Mouse (Mus musculus): ENCODE measurements around the gene Casz1.

The Casz1 gene

DNA sequence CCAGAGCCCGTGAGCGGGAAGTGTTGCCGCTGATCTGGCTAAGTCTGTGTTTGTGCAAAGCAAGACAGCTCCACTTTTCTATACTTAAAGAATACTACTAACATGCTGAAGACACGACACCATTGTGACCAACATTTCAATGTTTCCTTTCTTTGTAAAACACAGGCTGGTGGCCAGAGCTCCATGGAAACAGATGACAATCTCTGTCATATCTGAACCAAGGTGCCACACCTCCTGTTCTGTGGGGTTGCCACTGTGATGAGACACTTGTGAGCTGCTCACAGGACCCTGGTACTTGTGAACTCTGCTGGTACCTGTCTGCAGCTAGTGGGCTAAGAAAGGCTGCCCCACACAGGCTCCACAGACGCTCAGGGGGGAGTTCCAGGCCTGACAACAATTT is 164.6 kb downstream of the Casz1 start:
- no peak for DNase-seq (ENCODE audit: low read depth, low spot score)

DNA sequence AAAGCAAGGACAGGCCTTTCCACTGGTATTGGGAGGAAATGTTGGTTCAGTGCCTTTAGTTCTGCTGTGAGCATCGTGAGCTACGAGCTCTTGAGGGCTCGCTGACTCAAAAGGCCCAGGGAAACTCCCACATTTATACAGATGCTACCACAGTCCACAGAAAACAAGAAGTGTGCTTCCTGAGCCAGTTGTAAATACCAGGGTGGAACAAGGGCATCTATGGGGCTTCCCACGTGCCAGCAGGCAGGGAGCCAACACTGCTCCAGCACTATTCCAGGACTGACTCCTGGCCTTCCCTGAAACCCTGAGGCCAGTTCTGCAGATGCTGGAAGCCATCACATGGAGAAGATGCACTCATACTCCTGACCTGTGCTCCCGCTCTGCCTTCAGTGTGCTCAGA is 165.4 kb downstream of the Casz1 start:
- DNase-seq (ENCODE audit: low read depth, low spot score): no peak

DNA sequence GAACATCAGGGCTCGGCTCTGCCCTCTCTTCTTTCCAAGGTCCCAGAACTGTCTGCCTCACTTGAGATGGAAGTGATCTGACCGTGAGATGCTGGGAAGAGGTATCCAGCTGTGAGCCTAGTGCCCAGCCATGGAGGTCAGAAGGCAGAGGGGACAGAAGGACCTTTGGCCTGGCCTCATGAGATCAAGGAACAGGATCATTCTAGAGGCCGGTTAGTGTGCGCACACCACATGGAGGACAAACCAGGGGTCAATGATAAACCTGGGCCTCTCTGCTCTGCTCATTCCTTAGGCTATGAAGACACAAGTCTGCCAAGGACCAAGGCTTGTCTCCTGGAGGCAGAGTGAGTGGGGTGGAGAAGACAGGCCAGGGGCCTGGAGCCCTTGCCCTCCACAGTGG is 166.5 kb downstream of the Casz1 start:
- no peak for DNase-seq (ENCODE audit: low read depth, low spot score)

DNA sequence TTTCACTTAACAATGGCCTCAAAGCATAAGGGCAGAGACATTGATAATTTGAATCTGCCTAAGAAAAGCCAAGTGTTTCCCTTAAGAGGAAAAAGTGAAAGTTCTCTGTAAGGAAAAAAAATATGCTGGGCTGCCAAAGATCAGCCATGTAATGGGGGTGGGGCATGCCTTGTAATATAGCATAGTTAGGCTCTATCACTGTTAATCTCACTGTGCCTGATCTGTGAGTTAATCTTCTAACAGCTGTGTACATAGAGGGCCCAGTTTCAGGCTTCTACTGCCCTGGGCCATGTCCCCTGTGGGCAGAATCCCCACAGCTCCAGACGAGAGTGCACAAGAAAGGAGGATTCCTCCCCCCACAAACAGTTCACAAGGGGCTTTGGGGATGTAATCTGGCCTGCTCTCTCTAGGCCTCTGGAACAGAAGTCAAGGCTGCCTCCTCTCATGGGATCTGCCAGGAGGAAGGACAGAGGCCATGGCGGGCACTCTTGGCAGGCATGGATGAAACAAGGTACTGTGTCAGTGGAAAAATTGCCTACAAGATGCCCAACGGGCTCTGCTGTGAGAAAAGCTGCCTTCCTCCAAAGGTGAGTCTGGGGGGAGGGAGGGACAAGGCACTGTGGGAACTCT is 167.5 kb downstream of the Casz1 start:
- no peak for DNase-seq (ENCODE audit: low read depth, low spot score)

DNA sequence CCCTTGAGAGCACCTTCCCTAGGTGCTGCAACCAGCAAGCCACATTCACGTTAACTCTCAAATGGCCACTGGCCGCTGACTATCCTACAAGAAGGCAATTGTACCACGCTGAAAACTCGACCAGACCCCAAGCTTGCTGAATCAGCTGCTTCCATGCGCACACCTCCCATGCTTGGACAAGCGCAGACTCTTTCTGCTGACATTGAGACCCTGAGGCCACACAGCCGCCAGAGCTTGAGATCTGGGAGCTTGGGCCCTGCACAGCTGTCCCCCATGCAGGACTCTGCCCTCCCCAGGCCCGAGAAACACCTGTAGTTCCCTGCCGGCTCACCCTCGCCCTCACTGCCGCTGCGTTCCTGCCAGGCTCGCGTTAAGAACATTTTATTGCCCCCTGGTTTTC is 168.5 kb downstream of the Casz1 start:
- DNase-seq (ENCODE audit: low read depth, low spot score): no peak

DNA sequence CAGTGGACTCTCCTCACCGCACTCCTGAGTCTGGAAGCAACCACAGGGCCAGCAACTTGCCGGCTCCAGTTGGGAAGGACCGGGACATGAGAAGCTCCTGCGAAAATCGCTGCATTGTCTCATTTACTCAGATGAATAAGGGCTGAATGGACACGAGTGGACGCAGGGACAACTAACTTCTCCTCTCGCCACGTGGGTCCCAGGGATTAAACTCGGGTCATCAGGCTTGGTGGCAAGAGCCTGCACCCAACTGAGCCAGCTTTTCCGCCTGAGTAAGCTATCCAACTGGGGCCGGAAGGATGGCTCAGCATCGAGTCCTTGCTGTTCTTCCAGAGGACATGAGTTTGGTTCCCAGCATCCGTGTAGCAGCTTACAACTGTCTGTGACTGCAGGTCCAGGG is 169.2 kb downstream of the Casz1 start:
- no peak for DNase-seq (ENCODE audit: low read depth, low spot score)

DNA sequence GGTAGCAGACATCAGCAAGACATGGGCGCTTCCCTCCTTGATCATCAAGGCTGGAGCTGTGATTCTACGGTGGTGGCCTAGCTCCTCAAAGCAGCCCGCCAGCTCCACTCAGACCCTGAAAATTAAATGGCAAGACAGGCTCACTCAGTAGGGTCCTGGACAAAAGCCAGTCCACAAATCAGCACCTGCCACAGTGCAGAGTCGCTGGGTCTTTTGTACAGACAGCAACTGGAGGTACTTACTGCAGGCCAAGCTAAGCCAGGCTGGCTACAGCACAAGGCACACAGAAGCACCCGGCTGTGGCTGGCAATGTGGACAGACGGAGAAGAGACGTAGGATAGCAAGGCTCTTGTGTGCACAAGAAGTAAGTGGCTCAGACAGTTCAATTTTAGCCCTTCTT is 170.6 kb downstream of the Casz1 start:
- no peak for DNase-seq (ENCODE audit: low read depth, low spot score)

DNA sequence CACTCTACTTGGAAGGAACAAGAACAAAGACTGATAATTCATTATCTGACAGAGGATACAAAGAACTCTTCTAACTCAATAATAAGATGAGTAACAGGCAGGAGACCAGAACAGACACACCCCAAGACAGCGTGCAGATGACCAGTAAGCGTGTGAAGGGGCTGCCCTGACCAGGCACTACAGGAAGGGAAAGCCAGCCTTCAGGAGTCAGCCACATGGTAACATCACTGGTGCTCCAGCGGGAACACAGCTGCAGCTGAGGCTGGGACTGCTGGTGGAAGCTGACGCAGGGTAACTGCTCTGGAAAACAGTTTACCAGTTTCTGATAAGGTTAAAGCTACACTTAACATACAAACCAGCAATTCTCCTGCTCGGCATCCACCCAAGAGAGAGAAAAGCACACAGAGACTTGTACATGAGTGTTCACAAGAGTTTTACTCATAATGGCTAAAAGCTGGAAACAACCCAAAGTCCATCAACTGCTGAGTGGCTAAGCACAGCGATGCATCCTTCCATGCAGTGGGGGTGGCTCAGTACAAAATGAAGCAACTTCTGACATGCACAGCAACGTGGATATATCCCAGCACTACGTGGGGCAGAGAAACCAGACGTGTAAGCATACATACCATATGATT is 174.1 kb downstream of the Casz1 start:
- no peak for DNase-seq (ENCODE audit: low read depth, low spot score)

DNA sequence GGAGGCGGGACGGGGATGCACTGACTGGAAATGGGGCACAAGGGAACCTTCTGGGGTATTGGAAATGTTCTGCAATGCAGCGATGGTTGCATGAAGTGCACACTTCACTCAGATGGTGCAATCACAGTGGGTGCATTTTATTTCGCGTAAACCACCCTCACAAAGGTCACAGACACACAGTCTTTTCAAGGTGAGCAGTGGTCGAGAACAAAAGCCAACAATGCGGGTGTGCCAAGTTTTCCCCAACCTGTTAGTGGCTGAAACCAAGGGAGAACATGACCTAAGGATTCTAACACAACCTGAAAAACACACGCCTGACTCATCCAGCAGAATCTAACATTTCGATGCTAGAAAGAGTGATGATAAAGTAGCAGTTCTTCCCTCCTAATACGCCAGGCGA is 174.7 kb downstream of the Casz1 start:
- no peak for DNase-seq (ENCODE audit: low read depth, low spot score)

DNA sequence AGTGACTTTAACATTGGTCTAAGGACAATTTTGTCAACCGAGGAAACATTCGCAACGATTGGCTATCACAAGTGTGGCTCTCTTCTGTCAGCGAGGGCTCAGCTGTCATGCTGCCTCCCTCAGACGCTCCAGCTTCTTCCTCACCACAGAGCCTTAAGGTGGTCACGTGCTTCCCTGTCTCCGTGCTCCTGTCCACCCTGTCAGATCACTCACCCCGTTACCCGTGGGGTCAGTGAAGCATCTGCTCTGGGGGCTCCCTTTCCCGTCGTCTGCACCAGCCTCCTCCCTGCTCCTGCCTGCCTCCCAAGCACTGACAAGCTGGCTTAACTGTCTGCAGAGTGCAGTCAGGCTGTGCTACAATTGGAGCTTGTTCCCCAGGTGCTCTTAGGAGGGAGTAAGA is 175.6 kb downstream of the Casz1 start:
- no peak for DNase-seq (ENCODE audit: low read depth, low spot score)

DNA sequence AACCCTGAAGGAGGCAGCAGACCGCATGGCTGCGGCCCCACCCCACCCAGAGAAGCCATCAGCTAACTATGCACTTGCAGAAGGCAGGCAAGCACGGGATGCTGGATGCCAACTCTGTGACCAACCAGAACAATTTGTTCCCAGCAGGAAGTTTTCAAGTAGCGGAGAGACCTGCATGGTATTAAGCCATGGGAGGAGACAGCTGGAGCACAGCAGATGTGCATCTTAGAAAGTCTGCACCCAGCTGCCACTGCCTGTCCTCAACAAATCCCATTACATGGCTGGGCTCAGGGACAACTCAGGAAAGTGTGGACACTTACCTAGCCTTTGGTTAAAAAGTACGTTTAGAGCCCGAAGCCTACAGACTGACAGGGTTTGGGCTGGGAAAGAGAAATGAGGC is 178.0 kb downstream of the Casz1 start:
- DNase-seq (ENCODE audit: low read depth, low spot score): no peak

DNA sequence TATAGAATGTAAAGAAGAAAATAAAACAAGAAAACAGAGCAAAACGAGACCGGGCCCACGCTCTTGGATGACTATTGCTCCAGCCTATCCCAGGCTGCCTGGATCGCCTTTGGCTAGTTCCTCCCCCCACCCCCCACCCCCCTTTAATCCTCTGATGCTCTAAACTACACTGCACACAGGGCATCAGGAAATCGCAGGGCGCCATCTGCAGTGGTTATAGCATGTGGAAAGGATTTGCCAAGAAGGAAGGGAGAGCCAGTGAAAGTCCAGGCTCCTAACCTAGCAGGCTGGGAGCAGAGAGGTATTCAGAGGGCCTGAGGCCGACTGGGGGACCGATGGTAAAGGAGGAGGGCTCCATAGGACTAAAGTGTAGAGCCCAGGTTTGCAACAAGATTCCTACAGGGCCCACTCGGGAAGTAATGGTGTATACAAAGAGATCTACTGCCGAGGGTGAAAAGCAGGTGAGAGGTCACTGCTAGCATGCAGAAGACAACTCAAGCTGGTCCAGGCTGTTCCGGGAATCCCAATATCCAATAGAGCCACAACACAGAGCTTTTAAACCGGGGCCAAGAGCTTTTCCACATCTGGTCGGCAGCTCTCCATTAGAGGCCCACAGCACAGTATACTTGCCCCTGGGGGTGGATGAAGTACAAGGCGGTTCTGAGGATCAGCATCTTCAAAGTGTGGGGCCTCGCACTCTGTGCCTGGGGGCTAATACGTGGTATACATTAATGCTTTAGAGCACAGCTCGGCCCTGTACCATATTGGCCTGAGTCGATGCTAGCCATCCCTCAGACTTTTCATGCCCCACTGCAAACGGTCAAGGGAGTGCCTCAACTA is 180.7 kb downstream of the Casz1 start:
- peak; percentile 63 for DNase-seq (ENCODE audit: low read depth, low spot score)

DNA sequence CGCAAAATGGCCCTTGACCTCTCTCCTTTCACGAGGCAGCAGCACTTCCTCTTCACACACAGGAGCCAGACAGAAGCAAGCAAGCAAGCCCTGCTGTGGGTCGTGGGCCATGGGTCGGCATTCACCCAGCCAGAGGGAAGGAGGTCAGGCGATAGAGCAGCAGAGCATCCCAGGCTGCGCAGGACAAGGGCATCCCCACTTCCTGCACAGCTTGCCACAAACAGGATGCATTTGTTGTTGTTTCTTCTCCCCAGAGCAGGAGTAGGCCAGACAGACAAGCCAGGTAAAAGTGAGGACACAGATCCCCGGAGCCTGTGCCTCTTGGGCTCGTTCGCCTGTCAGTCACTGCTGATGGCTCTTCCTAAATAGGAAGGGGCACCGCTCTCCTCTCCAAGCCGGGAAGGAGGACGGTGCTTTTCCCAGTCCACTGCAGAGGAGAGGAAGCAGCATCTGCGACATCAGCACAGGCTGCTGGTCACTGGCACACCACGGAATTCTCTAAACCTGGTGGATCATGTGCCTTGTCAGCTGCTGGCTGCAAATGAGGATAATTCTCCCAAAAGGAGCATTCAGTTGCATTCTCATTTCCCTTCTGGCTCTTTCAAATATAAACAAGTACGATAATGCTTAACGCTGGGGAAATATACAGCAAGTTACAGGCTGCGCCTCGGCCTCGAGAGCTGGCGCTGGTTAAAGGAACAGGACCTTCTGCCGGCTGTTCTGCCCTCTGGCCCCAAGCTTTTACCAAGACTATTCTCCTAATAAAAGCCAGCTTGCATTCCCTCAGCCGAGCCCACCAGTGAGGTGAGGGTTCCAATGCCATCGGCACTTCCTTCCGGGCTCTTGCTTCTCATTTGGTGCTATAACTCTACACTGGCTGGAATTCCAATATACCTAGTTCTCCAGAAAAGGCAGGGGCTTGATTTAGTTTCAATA is 181.6 kb downstream of the Casz1 start:
- DNase-seq (ENCODE audit: low read depth, low spot score): peak; percentile 76

DNA sequence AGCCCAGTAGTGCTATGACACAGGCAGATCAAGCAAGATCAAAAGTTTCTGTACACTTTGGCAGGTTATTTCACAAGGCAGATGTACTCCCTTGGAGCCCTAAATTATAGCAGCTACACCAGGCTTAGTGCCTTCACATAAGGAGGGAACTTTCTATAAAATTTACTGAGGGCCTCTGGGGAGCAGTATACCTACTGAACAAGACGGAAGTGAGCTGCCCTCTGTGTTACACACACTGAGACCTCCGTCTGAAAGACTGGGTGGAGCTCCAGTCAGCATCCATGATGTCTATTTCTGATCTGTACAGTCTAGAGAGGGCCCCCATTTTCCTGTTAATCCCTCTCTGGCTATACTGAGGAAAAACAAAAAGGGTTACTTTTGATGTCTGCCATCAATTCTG is 185.8 kb downstream of the Casz1 start:
- peak; percentile 57 for DNase-seq (ENCODE audit: low read depth, low spot score)

DNA sequence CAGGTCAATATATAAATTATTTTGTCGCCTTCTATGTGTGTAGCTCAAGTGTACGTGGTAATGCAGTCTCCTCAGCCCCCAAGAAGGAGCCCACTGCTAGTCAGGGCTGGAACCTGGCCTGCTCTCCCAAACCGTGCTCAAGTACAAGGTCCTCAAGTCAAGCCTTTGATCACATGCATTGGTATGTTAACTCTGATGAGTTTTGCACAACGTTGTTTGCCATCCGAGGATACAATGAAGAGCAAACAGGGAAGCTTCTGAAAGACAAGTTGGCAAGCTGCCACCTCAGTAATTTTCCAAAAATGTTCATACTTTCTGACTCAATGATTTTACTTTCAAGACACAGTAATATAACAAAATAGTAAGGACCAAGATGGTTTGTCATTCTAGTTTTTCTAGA is 189.7 kb downstream of the Casz1 start:
- no peak for DNase-seq (ENCODE audit: low read depth, low spot score)

DNA sequence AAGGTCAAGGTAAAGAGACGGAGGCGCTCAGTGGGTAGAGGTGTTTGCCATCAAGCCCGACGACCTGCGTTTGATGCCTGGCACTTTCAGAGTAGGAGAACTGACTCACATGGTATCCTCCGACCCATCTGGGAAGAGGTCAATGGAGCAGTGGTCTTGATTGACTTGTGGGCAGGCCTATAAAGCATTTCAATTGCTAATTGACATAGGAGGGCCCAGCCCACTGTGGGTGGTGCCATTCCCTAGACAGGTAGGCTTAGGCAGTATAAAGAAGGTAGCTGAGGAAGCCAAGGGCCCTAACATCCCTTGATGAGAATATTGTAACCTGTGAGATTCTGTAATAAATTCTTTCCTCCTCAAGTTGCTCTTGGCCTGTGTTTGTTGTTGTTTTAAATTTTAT is 196.5 kb downstream of the Casz1 start:
- DNase-seq (ENCODE audit: low read depth, low spot score): no peak

DNA sequence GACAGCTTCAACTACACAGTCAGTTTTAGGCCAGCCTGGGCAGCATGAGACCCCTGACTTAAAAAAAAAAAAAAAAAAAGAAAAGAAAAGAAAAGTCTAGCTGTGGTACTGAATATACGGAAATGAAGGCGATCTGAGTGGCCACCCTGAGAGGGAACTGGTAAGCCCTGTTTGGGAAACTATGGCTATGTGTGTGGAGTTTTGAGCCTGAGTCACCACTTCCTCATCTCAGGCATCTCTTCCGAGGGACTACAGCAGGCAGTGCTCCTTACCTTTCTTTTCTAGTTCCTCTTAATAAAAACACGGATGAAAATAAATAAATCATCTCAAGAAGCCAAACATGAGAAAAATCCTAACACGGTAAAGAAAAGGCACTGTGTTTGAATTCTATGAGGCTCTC is 197.3 kb downstream of the Casz1 start:
- DNase-seq (ENCODE audit: low read depth, low spot score): no peak

DNA sequence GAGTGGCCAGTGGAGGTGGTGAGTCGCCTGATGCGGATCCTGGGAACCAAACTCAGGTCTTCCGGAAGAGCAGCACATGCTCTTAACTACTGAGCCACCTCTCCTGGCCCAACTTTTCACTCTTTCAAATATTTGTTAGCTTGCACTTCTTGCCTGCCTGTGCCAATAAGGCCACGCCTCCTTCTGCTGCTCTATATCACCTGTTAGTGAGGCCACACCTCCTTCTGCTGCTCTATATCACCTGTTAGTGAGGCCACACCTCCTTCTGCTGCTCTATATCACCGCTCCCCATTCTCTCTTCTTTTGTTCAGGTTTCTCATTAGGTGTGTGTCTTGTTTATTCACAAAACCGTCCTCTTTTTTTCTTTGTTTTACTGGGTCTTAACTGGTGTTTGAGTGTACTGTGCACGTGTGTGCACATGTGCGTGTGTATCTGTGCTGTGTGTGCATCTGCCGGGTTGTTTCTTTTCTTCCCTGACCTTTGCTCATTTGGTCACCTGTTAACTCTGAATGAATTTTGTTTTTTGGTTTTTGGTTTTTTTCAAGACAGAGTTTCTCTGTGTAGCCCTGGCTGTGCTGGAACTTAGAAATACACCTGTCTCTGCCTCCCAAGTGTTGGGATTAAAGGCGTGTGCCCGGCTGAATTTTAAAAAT is 198.3 kb downstream of the Casz1 start:
- DNase-seq (ENCODE audit: low read depth, low spot score): no peak
